Mouse (Mus musculus) myocyte (in vitro differentiated cells): ENCODE results near the gene Sypl. TPM values are rescaled to one million over a fixed set of nuclear protein-coding genes. Genes with fewer than 3 reads are reported as not detected.
A peak's percentile ranks its signal among the peaks of the same experiment; 100 is the strongest.

ENCODE experiments used
- H3K27me3 ChIP-seq: one replicate; pipeline ENCODE4 v1.6.1; 2011; ENCODE audit not compliant: control insufficient read depth, insufficient read depth, insufficient read length
- H3K36me3 ChIP-seq: one replicate; pipeline ENCODE4 v1.6.1; 2011; ENCODE audit not compliant: control insufficient read depth, insufficient read depth
- H3K4me2 ChIP-seq: one replicate; pipeline ENCODE4 v1.6.1; 2011; ENCODE audit warnings: low read depth, control low read depth
- H3K4me3 ChIP-seq: one replicate; pipeline ENCODE4 v1.5.1; 2011; ENCODE audit warnings: mild to moderate bottlenecking, control low read depth, moderate library complexity
- H3K79me2 ChIP-seq: one replicate; pipeline ENCODE4 v1.6.1; 2011; ENCODE audit not compliant: control insufficient read depth, insufficient read depth
- H3ac ChIP-seq: one replicate; pipeline ENCODE4 v1.6.1; 2011; ENCODE audit not compliant: control insufficient read depth, insufficient read length
- CEBPB ChIP-seq: IDR thresholded peaks from 2 replicates; pipeline ENCODE4 v1.6.1; 2011; ENCODE audit warnings: mild to moderate bottlenecking, moderate library complexity; ENCODE audit not compliant: poor library complexity, insufficient read depth, severe bottlenecking
- E2F4 ChIP-seq: IDR thresholded peaks from one replicate; pipeline ENCODE4 v1.6.1; 2011; ENCODE audit warnings: mild to moderate bottlenecking, control low read depth, moderate library complexity; ENCODE audit not compliant: insufficient read depth
- MAX ChIP-seq: IDR thresholded peaks from one replicate; pipeline ENCODE4 v1.6.1; 2011; ENCODE audit warnings: low read depth, mild to moderate bottlenecking, control low read depth
- MYOD1 ChIP-seq, 3 experiments: IDR thresholded peaks; one replicate each; pipeline ENCODE4 v1.6.1; 2011; ENCODE audit warnings: control low read depth in 2 of 3, low read depth in 2 of 3, mild to moderate bottlenecking in 2 of 3, moderate library complexity in 1 of 3; ENCODE audit not compliant: insufficient read length in 2 of 3, control insufficient read depth in 1 of 3
- MYOG ChIP-seq, 3 experiments: IDR thresholded peaks; one replicate each; pipeline ENCODE4 v1.6.1; 2011; ENCODE audit warnings: control low read depth in 2 of 3, low read depth in 2 of 3, mild to moderate bottlenecking in 2 of 3; ENCODE audit not compliant: insufficient read length in 2 of 3, control insufficient read depth in 1 of 3, insufficient read depth in 1 of 3
- POLR2A ChIP-seq: IDR thresholded peaks from one replicate; pipeline ENCODE4 v1.6.1; 2011; ENCODE audit warnings: low read depth, mild to moderate bottlenecking, control low read depth, moderate library complexity; ENCODE audit not compliant: insufficient read length
- POLR2AphosphoS2 ChIP-seq: IDR thresholded peaks from one replicate; pipeline ENCODE4 v1.6.1; 2011; ENCODE audit warnings: low read depth, control low read depth; ENCODE audit not compliant: insufficient read length
- REST ChIP-seq: IDR thresholded peaks from one replicate; pipeline ENCODE4 v1.6.1; 2011; ENCODE audit warnings: mild to moderate bottlenecking, control low read depth, moderate library complexity; ENCODE audit not compliant: insufficient read depth, insufficient read length
- SRF ChIP-seq: IDR thresholded peaks from one replicate; pipeline ENCODE4 v1.6.1; 2011; ENCODE audit warnings: low read depth; ENCODE audit not compliant: control insufficient read depth, insufficient read length
- TCF12 ChIP-seq: IDR thresholded peaks from one replicate; pipeline ENCODE4 v1.6.1; 2011; ENCODE audit warnings: mild to moderate bottlenecking, control low read depth; ENCODE audit not compliant: poor library complexity, insufficient read depth, severe bottlenecking
- TCF3 ChIP-seq: IDR thresholded peaks from one replicate; pipeline ENCODE4 v1.6.1; 2011; ENCODE audit warnings: low read depth, control low read depth; ENCODE audit not compliant: insufficient read length
- USF1 ChIP-seq: IDR thresholded peaks from one replicate; pipeline ENCODE4 v1.6.1; 2011; ENCODE audit warnings: low read depth, mild to moderate bottlenecking, control low read depth, moderate library complexity
- polyA plus RNA-seq: library from polyadenylated mRNA; unstranded; fragments of >200 nt; fragmentation: generic; extraction: Trizol; gene quantifications from one replicate; pipeline ENCODE4 v1.2.1, GENCODE M21; 2012; ENCODE audit warnings: missing spikeins

Sypl gene
- polyA plus RNA-seq, 1 experiment: 64.0 TPM

DNA sequence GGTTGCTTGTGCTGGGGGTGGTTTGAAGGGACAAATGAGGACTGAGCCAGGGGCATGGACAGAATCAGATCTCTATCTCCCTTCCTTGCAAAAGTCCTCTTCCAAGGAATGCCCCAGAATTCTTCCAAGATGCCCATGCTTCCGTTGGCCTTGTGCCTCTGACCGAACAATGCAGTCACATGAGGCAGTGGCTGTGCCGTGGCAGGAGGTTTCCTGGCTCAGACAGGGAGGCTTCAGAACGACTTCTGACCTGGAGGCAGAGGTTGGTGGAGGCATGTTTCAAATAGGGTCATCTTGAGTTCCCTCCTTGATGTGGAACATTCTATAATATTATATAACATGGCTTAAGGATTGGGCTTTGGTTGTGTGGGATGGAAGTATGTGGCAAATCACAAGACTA, 64.9 kb downstream of the Sypl start:
- Histone ChIP-seq H3ac (no peak overlapping the region), H3K27me3 (peaks cover 3% of the 10 kb centered on the region), H3K79me2 (no peaks in the 10 kb centered on the region), H3K4me2 (no peak overlapping the region), H3K36me3 (no peaks in the 10 kb centered on the region), H3K4me3 (no peak overlapping the region)
- TF ChIP-seq POLR2AphosphoS2 (no peak), POLR2A (no peak), TCF12 (no peak), MAX (no peak), REST (no peak), MYOD1 (IDR thresholded peaks at IDR 0.05; ENCODE audit: control insufficient read depth in 1 of 3, insufficient read length in 2 of 3, low read depth in 2 of 3) (no peak), MYOG (IDR thresholded peaks at IDR 0.05; ENCODE audit: control insufficient read depth in 1 of 3, insufficient read depth in 1 of 3, insufficient read length in 2 of 3, low read depth in 2 of 3) (no peak), USF1 (no peak), E2F4 (no peak), CEBPB (no peak), TCF3 (no peak), SRF (no peak)

DNA sequence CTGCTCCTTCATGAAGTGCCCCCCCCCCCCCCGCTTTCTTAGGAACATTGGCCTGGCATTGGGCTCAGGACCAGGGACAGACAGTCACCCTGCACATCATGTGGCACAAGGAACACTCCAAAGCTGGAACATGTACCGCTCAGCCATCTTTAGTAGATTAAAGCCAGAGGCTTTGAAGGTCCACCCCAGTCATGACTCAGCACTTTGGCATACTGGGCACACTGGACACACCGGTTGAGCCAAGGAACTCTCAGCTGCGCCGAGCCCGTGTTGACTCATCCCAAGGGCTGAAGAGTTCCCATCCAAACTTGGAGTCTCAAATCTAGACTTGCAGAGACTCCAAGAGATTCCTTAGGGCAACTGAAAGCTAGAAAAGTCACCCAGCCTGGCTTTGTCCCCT, 66.3 kb downstream of the Sypl start:
- peak in 1 of 3 experiments; percentile 2 for TF ChIP-seq MYOD1 (IDR thresholded peaks at IDR 0.05; ENCODE audit: control insufficient read depth in 1 of 3, insufficient read length in 2 of 3, low read depth in 2 of 3)
- no peak for TF ChIP-seq E2F4
- no peak for TF ChIP-seq REST
- TF ChIP-seq TCF3: no peak
- peak in 1 of 3 experiments; percentile 66 for TF ChIP-seq MYOG (IDR thresholded peaks at IDR 0.05; ENCODE audit: control insufficient read depth in 1 of 3, insufficient read depth in 1 of 3, insufficient read length in 2 of 3, low read depth in 2 of 3)
- Histone ChIP-seq H3K4me2 (peak overlapping the region; percentile 60), H3ac (no peak overlapping the region), H3K4me3 (no peak overlapping the region), H3K79me2 (no peaks in the 10 kb centered on the region), H3K27me3 (no peaks in the 10 kb centered on the region), H3K36me3 (no peaks in the 10 kb centered on the region)

DNA sequence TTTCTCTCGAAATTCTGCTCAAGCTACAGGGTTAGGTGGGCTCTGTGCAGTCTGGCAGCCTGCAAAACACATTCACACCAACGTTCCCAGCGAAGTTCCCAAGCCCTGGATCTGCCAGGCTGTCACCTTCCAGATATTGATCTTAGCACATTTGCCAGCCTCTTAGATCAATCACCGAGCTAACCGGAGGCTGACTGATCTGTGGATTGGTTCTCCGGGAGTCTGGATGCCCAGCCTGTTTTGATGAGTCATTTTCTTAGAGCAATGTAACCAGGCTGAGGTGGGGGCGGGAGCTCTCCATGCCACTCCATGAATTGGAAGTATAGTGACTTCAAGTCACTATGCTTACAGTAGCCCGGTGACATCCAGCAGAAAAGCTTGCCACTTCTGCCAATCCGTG, 67.4 kb downstream of the Sypl start:
- Histone ChIP-seq H3K4me2 (no peak overlapping the region), H3K4me3 (no peak overlapping the region), H3K79me2 (no peaks in the 10 kb centered on the region), H3ac (no peak overlapping the region), H3K27me3 (no peaks in the 10 kb centered on the region), H3K36me3 (no peaks in the 10 kb centered on the region)
- TF ChIP-seq POLR2AphosphoS2: no peak
- no peak for TF ChIP-seq TCF12
- no peak for TF ChIP-seq REST
- no peak for TF ChIP-seq MYOG (IDR thresholded peaks at IDR 0.05; ENCODE audit: control insufficient read depth in 1 of 3, insufficient read depth in 1 of 3, insufficient read length in 2 of 3, low read depth in 2 of 3)
- TF ChIP-seq E2F4: no peak
- TF ChIP-seq USF1: no peak
- TF ChIP-seq CEBPB: no peak
- no peak for TF ChIP-seq POLR2A
- no peak for TF ChIP-seq SRF
- no peak for TF ChIP-seq MYOD1 (IDR thresholded peaks at IDR 0.05; ENCODE audit: control insufficient read depth in 1 of 3, insufficient read length in 2 of 3, low read depth in 2 of 3)
- TF ChIP-seq MAX: no peak

- Histone ChIP-seq H3K27me3 (no peaks in the 10 kb centered on the region), H3ac (no peak overlapping the region), H3K79me2 (no peaks in the 10 kb centered on the region), H3K36me3 (no peaks in the 10 kb centered on the region), H3K4me2 (no peak overlapping the region), H3K4me3 (no peak overlapping the region)
- TF ChIP-seq REST: no peak
- no peak for TF ChIP-seq E2F4
- TF ChIP-seq MYOG (IDR thresholded peaks at IDR 0.05; ENCODE audit: control insufficient read depth in 1 of 3, insufficient read depth in 1 of 3, insufficient read length in 2 of 3, low read depth in 2 of 3): no peak
- TF ChIP-seq POLR2A: no peak
- TF ChIP-seq MAX: no peak
- TF ChIP-seq TCF12: no peak
- TF ChIP-seq USF1: no peak
- TF ChIP-seq MYOD1 (IDR thresholded peaks at IDR 0.05; ENCODE audit: control insufficient read depth in 1 of 3, insufficient read length in 2 of 3, low read depth in 2 of 3): no peak
- TF ChIP-seq SRF: no peak
- TF ChIP-seq TCF3: no peak
- no peak for TF ChIP-seq CEBPB
- TF ChIP-seq POLR2AphosphoS2: no peak
These were observed 68.1 kb downstream of the Sypl start for GRCm38 (mm10) chr12:33021751-33022150.

- TF ChIP-seq REST: no peak
- TF ChIP-seq MYOG (IDR thresholded peaks at IDR 0.05; ENCODE audit: control insufficient read depth in 1 of 3, insufficient read depth in 1 of 3, insufficient read length in 2 of 3, low read depth in 2 of 3): no peak
- no peak for TF ChIP-seq POLR2AphosphoS2
- no peak for TF ChIP-seq USF1
- TF ChIP-seq E2F4: no peak
- TF ChIP-seq MYOD1 (IDR thresholded peaks at IDR 0.05; ENCODE audit: control insufficient read depth in 1 of 3, insufficient read length in 2 of 3, low read depth in 2 of 3): no peak
- TF ChIP-seq CEBPB: no peak
- no peak for TF ChIP-seq TCF12
- TF ChIP-seq TCF3: no peak
- TF ChIP-seq POLR2A: no peak
- no peak for TF ChIP-seq SRF
- TF ChIP-seq MAX: no peak
- Histone ChIP-seq H3K36me3 (no peaks in the 10 kb centered on the region), H3ac (no peak overlapping the region), H3K4me2 (no peak overlapping the region), H3K27me3 (no peaks in the 10 kb centered on the region), H3K79me2 (no peaks in the 10 kb centered on the region), H3K4me3 (no peak overlapping the region)
These were observed 70.8 kb downstream of the Sypl start for GRCm38 (mm10) chr12:33024524-33024923.
